Mouse (Mus musculus) embryonic facial prominence, embryonic 15.5 days (tissue): Measurements from ENCODE around the gene Coro2a. TPM values are rescaled to one million over a fixed set of nuclear protein-coding genes. Genes with fewer than 3 reads are reported as not detected.

ENCODE experiments used
- ATAC-seq: fragments of 200-750 bp; cut with Nextera tagmentation; 2 replicates; pipeline ENCODE4 v1.8.0; 2017; ENCODE audit warnings: low read depth, moderate TSS enrichment; ENCODE audit not compliant: insufficient number of reproducible peaks, low FRiP score, low TSS enrichment
- H3K27ac ChIP-seq: fragments of 300-500 bp; sonication (generic); replicated peaks from 2 replicates; pipeline ENCODE4 v1.5.1; 2015; ENCODE audit warnings: mild to moderate bottlenecking, inconsistent platforms
- H3K27me3 ChIP-seq: fragments of 300-500 bp; sonication (generic); 2 replicates; pipeline ENCODE4 v1.6.1; 2015; ENCODE audit warnings: inconsistent platforms
- H3K36me3 ChIP-seq: fragments of 300-500 bp; sonication (generic); 2 replicates; pipeline ENCODE4 v1.6.1; 2015; ENCODE audit warnings: mild to moderate bottlenecking, inconsistent platforms
- H3K4me1 ChIP-seq: fragments of 300-500 bp; sonication (generic); 2 replicates; pipeline ENCODE4 v1.6.1; 2015; ENCODE audit warnings: inconsistent platforms
- H3K4me2 ChIP-seq: fragments of 300-500 bp; sonication (generic); replicated peaks from 2 replicates; pipeline ENCODE4 v1.6.1; 2015; ENCODE audit warnings: mild to moderate bottlenecking, inconsistent platforms
- H3K4me3 ChIP-seq: fragments of 300-500 bp; sonication (generic); replicated peaks from 2 replicates; pipeline ENCODE4 v1.5.1; 2015; ENCODE audit warnings: mild to moderate bottlenecking, inconsistent platforms
- H3K9ac ChIP-seq: fragments of 300-500 bp; sonication (generic); 2 replicates; pipeline ENCODE4 v1.6.1; 2015; ENCODE audit warnings: inconsistent platforms
- H3K9me3 ChIP-seq: fragments of 300-500 bp; sonication (generic); replicated peaks from 2 replicates; pipeline ENCODE4 v1.6.1; 2016; ENCODE audit warnings: inconsistent platforms
- WGBS: fragments of 180-500 bp; shearing (Covaris S2); methylation state at CpG from one replicate; pipeline ENCODE4 v1.1.7; 2015; 5-methylcytosine and 5-hydroxymethylcytosine counted together
- polyA plus RNA-seq: library from polyadenylated mRNA; unstranded; fragments of >200 nt; fragmentation: Nextera tagmentation; extraction: Ambion mirVana; gene quantifications from 2 replicates; pipeline ENCODE4 v1.2.1, GENCODE M21; 2015

Coro2a gene
- polyA plus RNA-seq, 1 experiment from 2014 or later, result 6.8 TPM

DNA sequence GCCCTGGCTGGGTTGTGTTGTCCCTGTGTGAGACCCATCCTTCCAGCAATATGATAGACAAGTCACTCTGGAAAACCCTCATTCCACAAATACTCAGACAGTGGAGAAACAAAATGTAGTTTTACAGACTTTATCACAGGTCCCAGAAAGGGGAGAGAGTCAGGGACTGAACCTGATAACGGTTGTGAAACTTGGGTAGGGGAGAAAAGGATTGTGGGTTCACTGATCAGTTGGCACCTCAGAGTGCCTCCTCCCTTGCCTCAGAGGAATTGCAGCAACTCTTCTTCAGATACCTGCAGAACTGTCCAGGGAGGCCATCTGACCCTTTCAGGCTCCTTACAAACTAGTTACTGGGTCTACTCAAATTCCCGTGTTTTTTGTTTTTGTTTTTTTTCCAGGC, 30.5 kb upstream of the Coro2a start:
- H3K4me3 ChIP-seq, result no peak overlapping the region
- H3K9ac ChIP-seq, result no peak overlapping the region
- H3K4me2 ChIP-seq, result no peak overlapping the region
- no peaks in the 10 kb centered on the region for H3K4me1 ChIP-seq
- H3K27me3 ChIP-seq, result no peaks in the 10 kb centered on the region
- no peaks in the 10 kb centered on the region for H3K36me3 ChIP-seq
- H3K9me3 ChIP-seq, result no peaks in the 10 kb centered on the region
- no peak for ATAC-seq
- WGBS, result 67% methylated on average over 2 of the region's 2 CpGs
- no peak overlapping the region for H3K27ac ChIP-seq

DNA sequence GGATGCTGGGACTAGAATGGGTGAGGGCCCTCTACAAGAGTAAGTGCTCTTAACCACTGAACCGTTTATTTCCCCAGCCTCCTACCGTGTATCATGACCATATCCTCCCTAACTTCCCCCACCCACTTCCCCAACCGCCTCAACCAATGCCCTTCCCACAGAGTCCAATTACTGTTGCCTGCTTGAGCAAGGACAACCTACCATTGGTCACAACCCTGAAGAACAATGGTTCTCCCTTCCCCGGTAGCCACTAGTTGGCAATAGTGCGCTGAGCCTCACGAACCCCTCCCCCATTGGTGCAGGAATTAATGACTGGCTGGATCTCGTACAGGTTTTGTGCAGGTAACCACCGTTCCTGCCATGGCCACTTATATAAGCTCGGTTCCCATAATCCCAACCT, 28.4 kb upstream of the Coro2a start:
- Histone ChIP-seq H3K9ac (no peak overlapping the region), H3K4me3 (no peak overlapping the region), H3K27me3 (no peaks in the 10 kb centered on the region), H3K9me3 (no peaks in the 10 kb centered on the region), H3K4me2 (no peak overlapping the region), H3K36me3 (no peaks in the 10 kb centered on the region), H3K27ac (no peak overlapping the region), H3K4me1 (no peaks in the 10 kb centered on the region)
- no peak for ATAC-seq
- WGBS, result 59% methylated on average over 9 of the region's 9 CpGs

DNA sequence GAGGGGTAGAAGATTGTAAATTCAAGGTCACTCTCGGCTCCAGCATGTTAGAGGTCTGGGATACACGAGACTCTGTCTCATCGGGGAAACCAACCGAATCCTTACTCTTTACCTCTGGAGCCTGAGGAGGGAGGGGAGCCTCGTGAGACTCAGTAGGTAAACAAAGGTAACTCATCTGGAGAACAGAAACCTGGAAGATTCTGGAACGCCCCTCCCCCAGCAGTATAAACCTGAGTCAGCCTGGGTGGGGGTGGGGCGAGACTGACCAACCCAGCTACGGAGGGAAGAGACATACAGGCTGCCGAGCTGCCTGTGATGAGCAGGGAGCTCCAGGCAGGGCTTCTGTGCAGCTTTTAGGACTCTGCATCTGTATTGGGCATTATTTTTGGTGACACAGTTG, 26.9 kb upstream of the Coro2a start:
- H3K9me3 ChIP-seq, result no peaks in the 10 kb centered on the region
- no peak for ATAC-seq
- H3K9ac ChIP-seq, result no peak overlapping the region
- H3K4me2 ChIP-seq, result no peak overlapping the region
- no peaks in the 10 kb centered on the region for H3K27me3 ChIP-seq
- no peaks in the 10 kb centered on the region for H3K36me3 ChIP-seq
- H3K27ac ChIP-seq, result no peak overlapping the region
- H3K4me1 ChIP-seq, result no peaks in the 10 kb centered on the region
- no peak overlapping the region for H3K4me3 ChIP-seq
- 39% methylated on average over 9 of the region's 9 CpGs for WGBS

DNA sequence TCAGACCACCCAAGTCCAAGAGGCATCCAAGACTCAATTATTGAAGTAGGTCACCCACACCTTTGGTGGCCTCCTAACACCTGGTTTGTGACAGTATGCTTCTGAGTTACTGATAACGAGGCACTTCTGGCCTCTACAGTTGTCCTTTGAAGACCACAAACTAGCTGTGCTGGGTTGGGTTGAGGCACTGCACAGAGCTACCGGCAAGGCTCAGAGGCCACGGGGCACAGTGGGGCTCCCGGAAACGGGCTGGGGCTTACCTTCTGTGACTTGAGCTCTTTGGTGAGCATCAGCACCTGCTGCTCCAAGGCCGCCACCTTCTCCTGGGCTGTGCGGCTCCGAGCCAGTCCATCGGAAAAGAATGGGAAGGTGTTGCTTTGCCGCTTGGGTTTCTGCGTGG, 26.1 kb upstream of the Coro2a start:
- H3K4me3 ChIP-seq, result no peak overlapping the region
- no peak overlapping the region for H3K27ac ChIP-seq
- WGBS, result 83% methylated on average over 11 of the region's 11 CpGs
- H3K36me3 ChIP-seq, result no peaks in the 10 kb centered on the region
- no peaks in the 10 kb centered on the region for H3K27me3 ChIP-seq
- no peaks in the 10 kb centered on the region for H3K4me1 ChIP-seq
- H3K4me2 ChIP-seq, result no peak overlapping the region
- no peaks in the 10 kb centered on the region for H3K9me3 ChIP-seq
- ATAC-seq, result no peak
- H3K9ac ChIP-seq, result no peak overlapping the region

DNA sequence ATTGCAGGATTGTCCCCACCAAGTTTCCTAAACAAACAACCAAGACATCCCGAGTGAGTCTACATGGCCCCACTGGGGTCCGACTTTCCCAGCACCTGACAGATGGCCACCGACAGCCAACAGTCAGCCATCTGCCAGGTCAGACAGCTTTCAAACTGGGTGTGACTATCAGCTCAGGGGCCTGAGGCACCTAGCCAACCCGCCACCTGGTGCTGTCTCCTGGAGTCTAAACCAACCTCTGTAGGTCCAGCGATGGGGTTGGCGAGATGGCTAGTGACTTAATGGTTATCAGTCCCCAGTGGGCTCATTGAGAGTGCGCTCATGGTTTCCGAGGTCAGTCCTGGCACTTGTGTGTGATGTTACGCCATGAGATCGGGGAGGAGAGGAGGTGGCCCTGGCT, 23.1 kb upstream of the Coro2a start:
- no peaks in the 10 kb centered on the region; the same call in 1 of the 2 replicates for H3K27me3 ChIP-seq
- no peaks in the 10 kb centered on the region for H3K4me1 ChIP-seq
- no peaks in the 10 kb centered on the region for H3K9me3 ChIP-seq
- H3K9ac ChIP-seq, result no peak overlapping the region
- no peaks in the 10 kb centered on the region for H3K36me3 ChIP-seq
- H3K4me2 ChIP-seq, result no peak overlapping the region
- no peak for ATAC-seq
- 80% methylated on average over 10 of the region's 10 CpGs for WGBS
- no peak overlapping the region for H3K27ac ChIP-seq
- H3K4me3 ChIP-seq, result no peak overlapping the region

DNA sequence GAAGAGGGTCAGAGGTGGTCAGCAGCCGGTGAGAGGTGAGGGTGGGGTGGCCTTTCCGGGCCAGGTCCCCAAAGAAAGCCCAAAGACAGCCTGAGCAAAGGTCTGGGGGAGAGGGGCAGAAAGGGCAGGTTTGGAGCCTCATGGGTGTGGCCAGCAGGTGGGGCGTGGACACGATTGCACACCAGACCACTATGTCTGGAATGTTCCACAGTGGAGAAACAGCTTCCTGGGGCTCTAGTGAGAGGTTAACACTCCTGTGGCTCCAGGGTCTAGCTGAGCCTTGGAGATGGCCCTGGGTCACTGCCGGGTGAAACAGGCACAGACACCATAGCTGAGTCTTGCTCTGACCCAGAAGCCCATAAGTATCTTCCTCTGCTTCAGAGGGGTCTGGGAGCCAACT, 21.0 kb upstream of the Coro2a start:
- WGBS, result 87% methylated on average over 5 of the region's 5 CpGs
- Histone ChIP-seq H3K9me3 (no peaks in the 10 kb centered on the region), H3K9ac (no peak overlapping the region), H3K27ac (no peak overlapping the region), H3K4me2 (no peak overlapping the region), H3K27me3 (peaks cover 3% of the 10 kb centered on the region), H3K36me3 (no peaks in the 10 kb centered on the region), H3K4me1 (no peaks in the 10 kb centered on the region), H3K4me3 (no peak overlapping the region)
- ATAC-seq, result no peak

DNA sequence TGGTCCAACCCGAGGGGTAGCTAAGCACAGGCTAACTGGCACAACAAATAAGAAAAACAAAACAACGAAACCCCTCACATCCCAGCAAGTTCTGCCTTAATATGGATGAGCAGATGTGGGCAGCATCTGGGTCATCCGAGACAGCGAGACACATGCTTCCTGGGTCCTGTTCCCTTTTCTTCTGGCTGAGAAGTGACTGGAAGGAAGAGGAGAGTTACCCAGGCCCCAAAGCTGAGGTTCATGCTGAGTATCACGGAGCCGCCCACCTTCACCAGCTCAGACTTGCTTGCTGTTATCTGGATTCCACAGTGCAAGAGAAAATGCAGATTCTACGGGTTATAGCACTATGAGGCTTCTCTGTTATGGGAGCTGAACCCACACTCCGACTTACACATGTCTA, 18.9 kb upstream of the Coro2a start:
- no peak for ATAC-seq
- Histone ChIP-seq H3K4me3 (no peak overlapping the region), H3K9me3 (no peaks in the 10 kb centered on the region), H3K27ac (no peak overlapping the region), H3K9ac (no peak overlapping the region), H3K27me3 (peaks cover 3% of the 10 kb centered on the region), H3K36me3 (no peaks in the 10 kb centered on the region), H3K4me2 (no peak overlapping the region), H3K4me1 (no peaks in the 10 kb centered on the region)
- WGBS, result 75% methylated on average over 8 of the region's 8 CpGs

DNA sequence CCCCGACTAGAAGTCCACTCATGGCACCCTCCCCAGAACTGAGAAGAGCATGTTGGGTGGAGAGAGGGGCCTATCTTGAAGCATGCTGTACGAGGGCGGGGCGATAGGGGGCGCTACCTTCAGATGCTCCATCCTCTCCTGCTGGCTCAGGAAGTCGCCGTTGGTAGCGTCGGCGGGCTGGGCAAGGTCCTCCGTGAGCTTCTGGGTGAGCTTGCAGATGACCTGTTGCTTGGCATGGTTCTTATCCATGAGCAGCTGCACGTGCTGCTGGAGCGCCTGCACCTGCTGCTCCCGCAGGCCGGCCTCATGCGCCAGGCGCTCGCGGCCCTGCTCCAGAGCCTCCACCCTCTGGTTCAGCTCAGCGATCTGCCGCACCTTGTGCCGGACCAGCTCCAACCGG, 18.3 kb upstream of the Coro2a start:
- 15% methylated on average over 23 of the region's 23 CpGs for WGBS
- Histone ChIP-seq H3K4me1 (no peaks in the 10 kb centered on the region), H3K36me3 (no peaks in the 10 kb centered on the region), H3K9ac (no peak overlapping the region), H3K27me3 (peaks cover 3% of the 10 kb centered on the region), H3K27ac (no peak overlapping the region), H3K4me3 (no peak overlapping the region), H3K9me3 (no peaks in the 10 kb centered on the region), H3K4me2 (no peak overlapping the region)
- ATAC-seq, result no peak

DNA sequence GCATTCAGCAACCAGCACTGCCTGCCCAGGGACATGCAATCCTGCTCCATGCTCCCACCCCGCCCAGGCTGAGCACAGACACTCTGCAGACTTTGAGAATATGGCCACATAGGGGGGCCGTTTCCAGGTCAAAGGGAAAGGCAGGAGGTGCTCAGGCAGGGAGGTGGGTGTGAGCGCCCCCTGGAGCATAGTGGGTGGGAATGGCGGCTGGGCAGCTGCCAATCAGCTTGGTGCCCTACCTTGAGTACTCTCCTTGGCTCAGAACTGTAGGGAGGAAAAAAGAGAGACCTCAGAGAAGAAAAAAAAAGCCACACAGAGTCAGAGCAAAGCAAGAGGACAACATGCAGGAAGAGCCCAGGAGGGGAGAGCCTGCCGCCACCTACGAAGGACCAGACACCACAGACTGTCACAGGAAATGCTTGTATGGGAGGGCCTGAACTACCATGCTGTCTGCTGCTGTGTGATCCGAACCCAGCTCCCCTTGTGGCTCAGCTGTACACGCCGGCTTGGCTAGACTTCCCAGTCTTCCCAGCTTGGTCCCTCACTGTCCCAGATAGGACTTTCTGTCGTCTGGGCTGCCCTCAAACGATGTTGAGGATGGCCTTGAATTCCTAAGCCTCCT, 16.3 kb upstream of the Coro2a start:
- H3K36me3 ChIP-seq, result no peaks in the 10 kb centered on the region
- H3K9ac ChIP-seq, result no peak overlapping the region
- ATAC-seq, result no peak
- no peaks in the 10 kb centered on the region for H3K9me3 ChIP-seq
- no peak overlapping the region for H3K27ac ChIP-seq
- no peaks in the 10 kb centered on the region for H3K4me1 ChIP-seq
- peaks cover 3% of the 10 kb centered on the region for H3K27me3 ChIP-seq
- no peak overlapping the region for H3K4me3 ChIP-seq
- H3K4me2 ChIP-seq, result no peak overlapping the region
- WGBS, result 65% methylated on average over 11 of the region's 11 CpGs

DNA sequence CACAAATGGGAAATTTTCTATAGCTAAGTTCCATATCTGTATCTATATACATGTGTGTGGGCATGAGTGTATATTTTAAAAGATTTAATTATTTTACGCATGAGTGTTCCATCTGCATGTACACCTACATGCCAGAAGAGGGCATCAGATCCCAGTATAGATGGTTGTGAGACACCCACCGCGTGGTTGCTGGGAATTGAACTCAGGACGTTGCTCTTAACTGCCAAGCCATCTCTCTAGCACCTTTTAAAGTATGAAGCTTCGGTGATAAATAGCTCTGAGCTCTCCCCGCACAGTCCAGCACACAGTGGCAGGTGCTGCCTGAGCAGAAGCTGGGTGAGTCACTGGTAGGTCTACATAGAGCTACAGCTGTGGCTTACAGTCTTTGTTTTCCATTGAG, 15.4 kb upstream of the Coro2a start:
- WGBS, result 75% methylated on average over 6 of the region's 6 CpGs
- ATAC-seq, result no peak
- no peaks in the 10 kb centered on the region for H3K4me1 ChIP-seq

DNA sequence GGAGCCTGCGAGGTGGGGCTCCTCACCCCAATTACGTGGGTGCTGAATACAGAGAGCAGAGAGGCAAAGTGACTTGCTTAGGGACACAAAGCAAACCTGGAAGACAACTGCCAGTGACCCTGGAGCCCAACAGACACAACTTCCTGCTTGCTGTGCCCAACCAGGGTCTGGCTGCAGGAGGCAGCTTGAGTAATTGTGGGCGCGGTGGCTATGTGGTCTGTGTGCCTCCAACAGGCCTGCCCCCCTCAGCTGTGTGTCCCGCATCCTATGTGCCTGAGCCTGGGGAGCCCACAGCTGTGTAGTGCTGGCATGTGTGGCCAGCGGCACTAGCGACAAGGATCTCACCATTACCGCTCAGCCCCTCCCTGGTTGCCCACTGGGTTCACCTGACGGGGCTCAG, 12.6 kb upstream of the Coro2a start:
- Histone ChIP-seq H3K9me3 (no peaks in the 10 kb centered on the region), H3K4me2 (no peak overlapping the region), H3K4me3 (no peak overlapping the region), H3K36me3 (no peaks in the 10 kb centered on the region), H3K9ac (no peak overlapping the region), H3K27ac (no peak overlapping the region), H3K4me1 (no peaks in the 10 kb centered on the region), H3K27me3 (peaks cover 3% of the 10 kb centered on the region; the same call in 1 of the 2 replicates)
- ATAC-seq, result no peak
- WGBS, result 69% methylated on average over 9 of the region's 9 CpGs

More for the DNA sequence above, 15.4 kb upstream of the Coro2a start:
- no peaks in the 10 kb centered on the region for H3K9me3 ChIP-seq
- H3K36me3 ChIP-seq, result no peaks in the 10 kb centered on the region
- H3K4me2 ChIP-seq, result no peak overlapping the region
- H3K27me3 ChIP-seq, result peaks cover 3% of the 10 kb centered on the region
- no peak overlapping the region for H3K4me3 ChIP-seq
- H3K9ac ChIP-seq, result no peak overlapping the region
- no peak overlapping the region for H3K27ac ChIP-seq

DNA sequence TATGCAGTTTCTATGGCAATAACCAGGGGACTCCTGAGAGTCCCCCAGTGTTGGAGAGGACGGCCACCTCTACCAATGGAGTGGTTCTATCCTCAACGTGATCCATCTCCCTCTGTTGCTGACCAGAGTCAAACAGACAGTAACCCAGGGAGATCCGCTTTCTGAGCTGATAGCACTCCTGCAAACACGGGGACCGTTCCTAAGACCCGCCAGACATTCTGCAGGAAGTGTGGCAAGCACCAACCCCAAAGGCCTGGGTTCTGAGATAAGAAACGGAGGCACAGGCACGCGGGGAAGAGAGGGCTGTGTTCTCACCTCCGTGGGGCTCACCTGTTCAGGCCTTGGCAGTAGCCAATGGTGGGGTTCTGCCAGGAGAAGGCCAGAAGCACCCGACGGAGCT, 11.6 kb upstream of the Coro2a start:
- no peaks in the 10 kb centered on the region for H3K4me1 ChIP-seq
- no peak overlapping the region for H3K4me3 ChIP-seq
- no peaks in the 10 kb centered on the region for H3K27me3 ChIP-seq
- H3K4me2 ChIP-seq, result no peak overlapping the region
- H3K36me3 ChIP-seq, result no peaks in the 10 kb centered on the region
- no peak overlapping the region for H3K27ac ChIP-seq
- no peak for ATAC-seq
- H3K9ac ChIP-seq, result no peak overlapping the region
- 78% methylated on average over 12 of the region's 12 CpGs for WGBS
- no peaks in the 10 kb centered on the region for H3K9me3 ChIP-seq
